Mouse (Mus musculus) forebrain, embryonic 16.5 days (tissue): ENCODE results near the gene Duoxa1. TPM values are rescaled to one million over a fixed set of nuclear protein-coding genes. Genes with fewer than 3 reads are reported as not detected.

Experiments used
- ATAC-seq: fragments of 200-750 bp; cut with Nextera tagmentation; 2 replicates; pipeline ENCODE4 v1.8.0; 2017; ENCODE audit warnings: mild to moderate bottlenecking, moderate library complexity
- H3K27ac ChIP-seq: fragments of 300-500 bp; sonication (generic); 2 replicates; pipeline ENCODE4 v1.5.1; 2014; ENCODE audit warnings: low read length, control low read depth
- H3K27me3 ChIP-seq: fragments of 300-500 bp; sonication (generic); replicated peaks from 2 replicates; pipeline ENCODE4 v1.6.1; 2014; ENCODE audit warnings: low read length; ENCODE audit not compliant: control insufficient read depth, insufficient read depth
- H3K36me3 ChIP-seq: fragments of 300-500 bp; sonication (generic); 2 replicates; pipeline ENCODE4 v1.6.1; 2014; ENCODE audit not compliant: control insufficient read depth, insufficient read depth
- H3K4me1 ChIP-seq: fragments of 300-500 bp; sonication (generic); replicated peaks from 2 replicates; pipeline ENCODE4 v1.6.1; 2014; ENCODE audit warnings: low read length; ENCODE audit not compliant: control insufficient read depth, insufficient read depth
- H3K4me2 ChIP-seq: fragments of 300-500 bp; sonication (generic); 2 replicates; pipeline ENCODE4 v1.6.1; 2014; ENCODE audit warnings: mild to moderate bottlenecking, low read length, control low read depth
- H3K4me3 ChIP-seq: fragments of 300-500 bp; sonication (generic); replicated peaks from 2 replicates; pipeline ENCODE4 v1.5.1; 2014; ENCODE audit warnings: mild to moderate bottlenecking, low read length, control low read depth
- H3K9ac ChIP-seq: fragments of 300-500 bp; sonication (generic); replicated peaks from 2 replicates; pipeline ENCODE4 v1.6.1; 2014; ENCODE audit warnings: low read depth, low read length, control low read depth
- H3K9me3 ChIP-seq: fragments of 300-500 bp; sonication (generic); 2 replicates; pipeline ENCODE4 v1.6.1; 2016; ENCODE audit warnings: low read length; ENCODE audit not compliant: control insufficient read depth
- WGBS: fragments of 180-500 bp; shearing (Covaris S2); extraction: QIAGEN DNeasy Blood & Tissue Kit; methylation state at CpG from one replicate; pipeline ENCODE4 v1.1.7; 2014; 5-methylcytosine and 5-hydroxymethylcytosine counted together
- polyA plus RNA-seq: library from polyadenylated mRNA; unstranded; fragments of >200 nt; fragmentation: Nextera tagmentation; extraction: Ambion mirVana; gene quantifications from 2 replicates; pipeline ENCODE4 v1.2.1, GENCODE M21; 2015

Gene Duoxa1
- polyA plus RNA-seq, 1 experiment from 2014 or later, result not detected

DNA sequence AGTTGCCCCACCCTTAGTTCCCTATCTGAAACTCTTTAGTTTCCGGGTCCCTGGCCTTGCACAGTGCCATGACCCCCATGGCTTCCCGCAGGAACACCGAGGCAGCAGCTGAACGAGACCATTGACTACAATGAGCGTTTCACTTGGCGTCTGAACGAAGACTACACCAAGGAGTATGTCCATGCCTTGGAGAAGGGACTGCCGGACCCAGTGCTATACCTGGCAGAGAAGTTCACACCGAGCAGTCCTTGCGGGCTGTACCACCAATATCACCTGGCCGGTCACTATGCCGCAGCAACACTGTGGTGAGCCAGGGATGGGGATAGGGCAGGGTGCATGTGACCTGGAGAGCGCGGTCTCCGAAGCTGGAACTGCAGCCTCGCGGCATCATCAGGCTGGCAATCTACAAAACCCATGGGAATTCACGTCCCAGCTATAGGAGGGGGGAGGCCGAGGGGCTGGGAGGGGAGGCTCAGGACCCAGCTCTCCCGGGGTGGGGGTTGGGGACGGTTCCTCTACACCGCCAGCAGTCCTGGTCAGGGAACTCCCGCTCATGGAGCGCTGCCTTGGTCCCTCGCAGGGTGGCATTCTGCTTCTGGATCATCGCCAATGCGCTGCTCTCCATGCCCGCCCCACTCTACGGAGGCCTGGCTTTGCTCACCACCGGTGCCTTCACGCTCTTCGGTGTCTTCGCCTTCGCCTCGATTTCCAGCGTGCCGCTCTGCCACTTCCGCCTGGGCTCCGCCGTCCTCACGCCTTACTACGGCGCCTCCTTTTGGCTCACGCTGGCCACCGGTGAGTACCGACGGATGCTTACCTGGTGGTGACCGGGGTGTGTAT is 12.2 kb downstream of the Duoxa1 start:
- peak; percentile 47 for ATAC-seq
- peaks cover 53% of the 10 kb centered on the region for H3K27me3 ChIP-seq
- H3K27ac ChIP-seq, result no peak overlapping the region

DNA sequence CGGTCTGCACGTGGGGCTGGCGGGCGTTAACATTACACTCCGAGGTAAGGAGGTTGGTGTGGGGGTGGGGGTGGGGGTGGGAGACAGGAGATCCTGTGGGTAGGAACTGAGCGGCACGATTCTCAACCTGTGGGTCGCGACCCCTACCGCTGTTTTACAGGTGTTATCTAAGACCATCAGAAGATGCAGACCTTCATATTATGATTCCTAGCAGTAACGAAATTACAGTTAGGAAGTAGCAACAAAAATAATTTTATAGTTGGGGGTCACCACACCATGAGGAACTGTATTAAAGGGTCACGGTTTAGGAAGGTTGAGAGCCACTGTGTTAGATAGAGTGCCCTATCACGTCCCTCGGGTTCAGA is 12.9 kb downstream of the Duoxa1 start:
- no peak overlapping the region; the same call in 1 of the 2 replicates for H3K4me3 ChIP-seq
- no peak for ATAC-seq

More for the DNA sequence above, 12.2 kb downstream of the Duoxa1 start:
- H3K9ac ChIP-seq, result peak overlapping the region; percentile 54
- no peaks in the 10 kb centered on the region for H3K9me3 ChIP-seq
- H3K4me3 ChIP-seq, result peak overlapping the region; percentile 53
- peak overlapping the region; percentile 87 for H3K4me2 ChIP-seq
- H3K36me3 ChIP-seq, result no peaks in the 10 kb centered on the region
- peaks cover 37% of the 10 kb centered on the region for H3K4me1 ChIP-seq
- WGBS, result under 1% methylated on average over 48 of the region's 48 CpGs

DNA sequence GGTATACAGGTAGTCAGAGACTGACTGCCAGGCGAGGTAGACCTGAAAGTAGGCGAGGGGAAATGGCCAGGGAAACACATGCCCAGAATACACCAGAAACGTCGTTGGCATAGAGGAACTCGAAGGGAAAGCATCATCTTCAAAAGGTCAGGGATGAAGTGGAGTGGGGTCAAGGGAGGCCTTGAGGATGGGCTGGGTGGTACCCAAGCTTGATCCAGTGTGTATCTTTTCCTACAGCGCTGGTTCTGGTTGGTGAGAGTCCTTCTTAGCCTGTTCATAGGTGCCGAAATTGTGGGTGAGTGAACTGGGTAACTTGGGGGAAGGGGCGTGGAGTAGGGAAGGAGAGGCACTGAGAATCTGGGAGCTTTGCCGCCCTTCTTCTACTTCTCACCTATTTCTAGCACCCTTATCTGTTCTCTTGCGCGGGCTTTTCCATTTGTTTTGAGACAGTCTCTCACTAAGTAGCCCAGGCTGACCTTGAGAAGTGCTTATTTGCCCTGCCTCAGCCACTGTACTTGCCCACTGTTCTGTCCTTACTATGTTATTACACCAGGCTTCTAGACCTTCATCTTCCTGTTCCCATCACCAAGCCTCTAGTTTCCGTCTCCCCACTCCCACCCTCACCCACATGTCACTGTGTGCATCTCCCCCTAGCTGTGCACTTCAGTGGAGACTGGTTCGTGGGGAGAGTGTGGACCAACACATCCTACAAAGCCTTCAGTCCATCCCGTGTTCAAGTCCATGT is 13.4 kb downstream of the Duoxa1 start:
- peaks cover 37% of the 10 kb centered on the region for H3K4me1 ChIP-seq
- H3K9ac ChIP-seq, result no peak overlapping the region
- H3K36me3 ChIP-seq, result no peaks in the 10 kb centered on the region
- H3K4me3 ChIP-seq, result no peak overlapping the region
- H3K27me3 ChIP-seq, result peaks cover 62% of the 10 kb centered on the region
- H3K4me2 ChIP-seq, result no peak overlapping the region
- ATAC-seq, result no peak
- no peaks in the 10 kb centered on the region for H3K9me3 ChIP-seq
- no peak overlapping the region for H3K27ac ChIP-seq
- WGBS, result 9% methylated on average over 14 of the region's 14 CpGs

More for the DNA sequence above, 12.9 kb downstream of the Duoxa1 start:
- Histone ChIP-seq H3K36me3 (no peaks in the 10 kb centered on the region), H3K27ac (no peak overlapping the region), H3K9me3 (no peaks in the 10 kb centered on the region), H3K9ac (no peak overlapping the region), H3K27me3 (peaks cover 57% of the 10 kb centered on the region), H3K4me1 (peaks cover 37% of the 10 kb centered on the region), H3K4me2 (peak overlapping the region; percentile 87)
- WGBS, result 4% methylated on average over 14 of the region's 14 CpGs

- peak within 1 kb of the TSS; percentile 7 for H3K4me3 ChIP-seq
- no peaks in the 10 kb centered on the region for H3K36me3 ChIP-seq
- no peaks in the 10 kb centered on the region for H3K9me3 ChIP-seq
- peaks cover 64% of the 10 kb centered on the region for H3K27me3 ChIP-seq
- no peak for ATAC-seq
- peaks cover 37% of the 10 kb centered on the region for H3K4me1 ChIP-seq
- peak within 1 kb of the TSS; percentile 25 for H3K4me2 ChIP-seq
- WGBS, result under 1% methylated on average over 43 of the region's 43 CpGs
- H3K27ac ChIP-seq, result no peak within 1 kb of the TSS
- H3K9ac ChIP-seq, result no peak within 1 kb of the TSS
These were observed 14.7 kb downstream of the Duoxa1 start, which contains the start of gene Duoxa2 for GRCm38 (mm10) chr2:122298596-122299490. Duoxa2 (plus strand) TSS chr2:122298900.

DNA sequence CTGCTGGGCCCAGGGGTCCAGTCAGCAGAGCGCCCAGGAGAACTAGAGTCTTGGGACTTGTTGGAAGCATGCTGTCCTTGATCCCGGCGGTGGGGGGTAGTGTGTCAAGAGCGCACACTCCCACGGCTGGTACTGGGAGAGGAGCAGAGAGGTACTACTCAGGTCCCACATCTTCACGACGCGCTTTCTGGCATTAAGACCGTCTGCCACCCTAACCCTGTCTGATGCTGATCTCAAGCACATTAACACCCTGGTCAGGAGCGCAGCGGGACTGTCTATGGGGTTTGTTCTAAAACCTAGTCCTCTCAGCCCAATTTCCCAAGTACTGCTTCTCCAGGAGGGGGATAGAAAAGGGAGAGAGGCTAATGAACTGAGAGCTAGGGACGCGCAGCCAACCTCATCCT is 15.4 kb downstream of the Duoxa1 start, which contains the start of gene Duox2:
Duox2 (minus strand) TSS at position 354 of the 404 bp plus-strand sequence.
- WGBS, result 2% methylated on average over 13 of the region's 13 CpGs
- H3K36me3 ChIP-seq, result no peaks in the 10 kb centered on the region
- no peaks in the 10 kb centered on the region for H3K9me3 ChIP-seq
- H3K4me2 ChIP-seq, result peak within 1 kb of the TSS; percentile 25
- no peak within 1 kb of the TSS for H3K9ac ChIP-seq
- H3K4me1 ChIP-seq, result peaks cover 37% of the 10 kb centered on the region
- H3K27ac ChIP-seq, result no peak within 1 kb of the TSS
- H3K27me3 ChIP-seq, result peaks cover 70% of the 10 kb centered on the region
- ATAC-seq, result no peak
- peak within 1 kb of the TSS; percentile 8 for H3K4me3 ChIP-seq

GRCm38 (mm10) chr2:122297271-122298095 is 16.0 kb downstream of the Duoxa1 start:
- no peaks in the 10 kb centered on the region for H3K36me3 ChIP-seq
- under 1% methylated on average over 35 of the region's 35 CpGs for WGBS
- H3K4me1 ChIP-seq, result peaks cover 37% of the 10 kb centered on the region
- ATAC-seq, result no peak
- H3K4me3 ChIP-seq, result peak overlapping the region; percentile 8
- H3K9ac ChIP-seq, result no peak overlapping the region
- peaks cover 69% of the 10 kb centered on the region for H3K27me3 ChIP-seq
- H3K4me2 ChIP-seq, result peak overlapping the region; percentile 20
- no peak overlapping the region for H3K27ac ChIP-seq
- no peaks in the 10 kb centered on the region for H3K9me3 ChIP-seq

- ATAC-seq, result no peak
- H3K9ac ChIP-seq, result no peak overlapping the region
- peaks cover 46% of the 10 kb centered on the region for H3K27me3 ChIP-seq
- H3K9me3 ChIP-seq, result no peaks in the 10 kb centered on the region
- peaks cover 20% of the 10 kb centered on the region for H3K4me1 ChIP-seq
- no peak overlapping the region for H3K4me2 ChIP-seq
- WGBS, result 3% methylated on average over 7 of the region's 7 CpGs
- H3K4me3 ChIP-seq, result no peak overlapping the region
- no peak overlapping the region for H3K27ac ChIP-seq
- H3K36me3 ChIP-seq, result no peaks in the 10 kb centered on the region
These were observed 18.6 kb downstream of the Duoxa1 start for GRCm38 (mm10) chr2:122294916-122295315.

DNA sequence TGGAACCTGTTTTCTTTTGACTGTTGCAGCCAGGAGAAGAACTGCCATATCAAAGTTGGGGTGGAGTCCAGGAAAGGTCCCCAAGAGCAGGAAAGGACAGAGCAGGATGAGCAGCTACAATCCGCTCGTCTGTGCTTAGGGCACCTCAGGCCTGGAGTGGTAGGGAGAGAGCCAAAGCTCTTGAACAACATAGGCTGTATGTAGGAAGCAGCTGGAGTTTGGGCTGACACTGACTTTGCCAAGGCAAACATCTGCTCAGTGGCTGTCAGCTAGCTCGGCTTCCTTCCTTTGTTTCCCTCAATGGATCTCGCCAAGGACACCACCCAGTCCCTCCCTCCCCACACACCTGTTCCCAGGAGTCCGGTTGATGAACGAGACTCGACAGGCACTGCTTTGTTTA is 27.4 kb downstream of the Duoxa1 start:
- H3K4me3 ChIP-seq, result no peak overlapping the region
- no peak overlapping the region for H3K4me2 ChIP-seq
- H3K27ac ChIP-seq, result no peak overlapping the region
- H3K27me3 ChIP-seq, result no peaks in the 10 kb centered on the region
- WGBS, result 61% methylated on average over 7 of the region's 7 CpGs
- H3K9me3 ChIP-seq, result no peaks in the 10 kb centered on the region
- H3K9ac ChIP-seq, result no peak overlapping the region
- no peak for ATAC-seq
- H3K36me3 ChIP-seq, result no peaks in the 10 kb centered on the region
- H3K4me1 ChIP-seq, result no peaks in the 10 kb centered on the region
